Mouse (Mus musculus) left cerebral cortex, postnatal 25 days (tissue): Measurements from ENCODE around the gene Nlrp9b. TPM values are rescaled to one million over a fixed set of nuclear protein-coding genes. Genes with fewer than 3 reads are reported as not detected.
"Not testable (repeated sequence)": the region's sequence is repeated elsewhere in the genome, so short reads cannot be mapped to it uniquely, and the experiment has no call there.

ENCODE experiments used
- DNase-seq, 2 experiments: peaks; one replicate each; pipeline ENCODE4 v3.0.0; 2022; ENCODE audit warnings: low spot score in 2 of 2, mixed read lengths in 1 of 2
- intact Hi-C: fragments of 180-260 bp; cut with DNase I; formaldehyde crosslinking; loops from one replicate; pipeline ENCODE4 v1.15.1; 2025
- total RNA-seq, 2 experiments: library from RNA; stranded (reverse); gene quantifications; 2 replicates each; pipeline ENCODE4 v1.2.3; 2021

The Nlrp9b gene
- not detected for total RNA-seq

GRCm38 (mm10) chr7:19991165-19991564, at the start of gene Nlrp9b:
Gene Nlrp9b (plus strand): TSS chr7:19991465.
- intact Hi-C loops, DNase-seq: not testable (repeated sequence)

GRCm38 (mm10) chr7:19944709-19945108, 46.6 kb upstream of the Nlrp9b start:
- DNase-seq: no peak
- intact Hi-C loops: no loop called here

- intact Hi-C loops: no loop called here
- no peak for DNase-seq
These were observed 46.1 kb upstream of the Nlrp9b start for GRCm38 (mm10) chr7:19945201-19945600.

- intact Hi-C loops: no loop called here
- DNase-seq: no peak
These were observed 45.3 kb upstream of the Nlrp9b start for GRCm38 (mm10) chr7:19945821-19946515.

GRCm38 (mm10) chr7:19948956-19949355, 42.3 kb upstream of the Nlrp9b start:
- intact Hi-C loops: no loop called here
- no peak for DNase-seq

GRCm38 (mm10) chr7:19949996-19950395, 41.3 kb upstream of the Nlrp9b start:
- no peak for DNase-seq
- intact Hi-C loops: no loop called here

- no peak for DNase-seq
- intact Hi-C loops: no loop called here
These were observed 40.7 kb upstream of the Nlrp9b start, which contains the start of gene Igsf23 for GRCm38 (mm10) chr7:19950589-19950988. Gene Igsf23 (minus strand): TSS chr7:19950756.

GRCm38 (mm10) chr7:19952320-19952986, 38.8 kb upstream of the Nlrp9b start:
- intact Hi-C loops: no loop called here
- no peak for DNase-seq

GRCm38 (mm10) chr7:19953054-19953453, 38.2 kb upstream of the Nlrp9b start:
- no peak for DNase-seq
- intact Hi-C loops: no loop called here

GRCm38 (mm10) chr7:19955861-19956260, 35.4 kb upstream of the Nlrp9b start:
- DNase-seq: no peak
- intact Hi-C loops: loop anchor here (1.0 to 5.0 kb wide), 2 partner anchors 46 to 154 kb away; no protein-coding TSS in a partner anchor

GRCm38 (mm10) chr7:19956341-19956781, 34.9 kb upstream of the Nlrp9b start:
- intact Hi-C loops: loop anchor here (1.0 to 5.0 kb wide), 2 partner anchors 46 to 154 kb away; no protein-coding TSS in a partner anchor
- peak; percentile 87 to 92 for DNase-seq

GRCm38 (mm10) chr7:19962423-19962822, 28.8 kb upstream of the Nlrp9b start:
- no peak for DNase-seq
- intact Hi-C loops: no loop called here

GRCm38 (mm10) chr7:19964985-19965579, 26.2 kb upstream of the Nlrp9b start, which contains the start of gene Ceacam20:
Gene Ceacam20 (plus strand): TSS chr7:19965412.
- no peak for DNase-seq
- intact Hi-C loops: no loop called here

GRCm38 (mm10) chr7:19969106-19969505, 22.2 kb upstream of the Nlrp9b start:
- intact Hi-C loops: no loop called here
- DNase-seq: no peak

GRCm38 (mm10) chr7:19969541-19970090, 21.6 kb upstream of the Nlrp9b start:
- DNase-seq: no peak
- intact Hi-C loops: no loop called here

- intact Hi-C loops: no loop called here
- DNase-seq: no peak
These were observed 21.1 kb upstream of the Nlrp9b start for GRCm38 (mm10) chr7:19970196-19970595.

- intact Hi-C loops: no loop called here
- DNase-seq: no peak
These were observed 19.7 kb upstream of the Nlrp9b start for GRCm38 (mm10) chr7:19971516-19971915.

GRCm38 (mm10) chr7:19996721-19997120, 5.5 kb downstream of the Nlrp9b start:
- intact Hi-C loops, DNase-seq: not testable (repeated sequence)

GRCm38 (mm10) chr7:20009987-20010386, 18.7 kb downstream of the Nlrp9b start:
- no peak for DNase-seq
- intact Hi-C loops: no loop called here

- DNase-seq: not testable (repeated sequence)
These were observed 72.8 kb downstream of the Nlrp9b start for GRCm38 (mm10) chr7:20064100-20064499.

More at GRCm38 (mm10) chr7:20064100-20064499, 72.8 kb downstream of the Nlrp9b start:
- intact Hi-C loops: not testable (repeated sequence)
